Mouse (Mus musculus) kidney, embryonic 14.5 days (tissue): Measurements from ENCODE around the gene Klf6. TPM values are rescaled to one million over a fixed set of nuclear protein-coding genes. Genes with fewer than 3 reads are reported as not detected.

ENCODE experiments used
- ATAC-seq: fragments of 200-750 bp; cut with Nextera tagmentation; 2 replicates; pipeline ENCODE4 v1.8.0; 2017; ENCODE audit warnings: moderate number of reproducible peaks, mild to moderate bottlenecking, moderate TSS enrichment, moderate library complexity; ENCODE audit not compliant: low FRiP score, low TSS enrichment
- H3K27ac ChIP-seq: fragments of 300-500 bp; sonication (generic); 2 replicates; pipeline ENCODE4 v1.5.1; 2014; ENCODE audit warnings: low read depth, mild to moderate bottlenecking, low read length, moderate library complexity, mixed read lengths
- H3K27me3 ChIP-seq: fragments of 300-500 bp; sonication (generic); 2 replicates; pipeline ENCODE4 v1.6.1; 2014; ENCODE audit warnings: mild to moderate bottlenecking, low read length; ENCODE audit not compliant: control insufficient read depth, insufficient read depth
- H3K36me3 ChIP-seq: fragments of 300-500 bp; sonication (generic); 2 replicates; pipeline ENCODE4 v1.6.1; 2014; ENCODE audit warnings: low read length, mixed read lengths; ENCODE audit not compliant: control insufficient read depth, insufficient read depth
- H3K4me1 ChIP-seq: fragments of 300-500 bp; sonication (generic); 2 replicates; pipeline ENCODE4 v1.6.1; 2014; ENCODE audit warnings: low read length, mixed read lengths; ENCODE audit not compliant: control insufficient read depth, insufficient read depth
- H3K4me2 ChIP-seq: fragments of 300-500 bp; sonication (generic); replicated peaks from 2 replicates; pipeline ENCODE4 v1.6.1; 2014; ENCODE audit warnings: low read depth, mild to moderate bottlenecking, low read length
- H3K4me3 ChIP-seq: fragments of 300-500 bp; sonication (generic); 2 replicates; pipeline ENCODE4 v1.5.1; 2014; ENCODE audit warnings: mild to moderate bottlenecking, low read length
- H3K9ac ChIP-seq: fragments of 300-500 bp; sonication (generic); 2 replicates; pipeline ENCODE4 v1.6.1; 2014; ENCODE audit warnings: low read depth, mild to moderate bottlenecking, low read length, moderate library complexity
- H3K9me3 ChIP-seq: fragments of 300-500 bp; sonication (generic); 2 replicates; pipeline ENCODE4 v1.6.1; 2016; ENCODE audit warnings: low read length; ENCODE audit not compliant: control insufficient read depth
- WGBS: fragments of 180-500 bp; shearing (Covaris S2); extraction: QIAGEN DNeasy Blood & Tissue Kit; methylation state at CpG from one replicate; pipeline ENCODE4 v1.1.7; 2014; 5-methylcytosine and 5-hydroxymethylcytosine counted together
- polyA plus RNA-seq: library from polyadenylated mRNA; unstranded; fragments of >200 nt; fragmentation: Nextera tagmentation; extraction: Ambion mirVana; gene quantifications from 2 replicates; pipeline ENCODE4 v1.2.1, GENCODE M21; 2014

The Klf6 gene
- 32.6 and 50.4 TPM in 2 replicates for polyA plus RNA-seq

- peaks cover 5% of the 10 kb centered on the region; the same call in 1 of the 2 replicates for H3K4me1 ChIP-seq
- peak within 1 kb of the TSS; percentile 95 for H3K27ac ChIP-seq
- under 1% methylated on average over 58 of the region's 60 CpGs for WGBS
- H3K9me3 ChIP-seq, result no peaks in the 10 kb centered on the region
- ATAC-seq, result peak; percentile 100
- H3K9ac ChIP-seq, result peak within 1 kb of the TSS; percentile 88
- H3K4me3 ChIP-seq, result peak within 1 kb of the TSS; percentile 83
- peaks cover 19% of the 10 kb centered on the region for H3K36me3 ChIP-seq
- H3K4me2 ChIP-seq, result peak within 1 kb of the TSS; percentile 73
- no peaks in the 10 kb centered on the region for H3K27me3 ChIP-seq
These were observed at the start of gene Klf6 for GRCm38 (mm10) chr13:5861157-5862002. TSS of gene Klf6 (plus strand) at chr13:5861482.

- no peak overlapping the region for H3K9ac ChIP-seq
- WGBS, result 90% methylated on average over 9 of the region's 9 CpGs
These were observed 47.8 kb upstream of the Klf6 start for GRCm38 (mm10) chr13:5813433-5813832.

GRCm38 (mm10) chr13:5817250-5817649 lies 44.0 kb upstream of the Klf6 start:
- ATAC-seq, result no peak
- H3K36me3 ChIP-seq, result no peaks in the 10 kb centered on the region
- no peaks in the 10 kb centered on the region for H3K9me3 ChIP-seq
- no peak overlapping the region for H3K4me2 ChIP-seq
- no peak overlapping the region for H3K4me3 ChIP-seq
- H3K27me3 ChIP-seq, result no peaks in the 10 kb centered on the region
- H3K4me1 ChIP-seq, result 0 out of 2 replicates have a peak, but pooled peaks cover under 1% of the 10 kb centered on the region
- no peak overlapping the region for H3K9ac ChIP-seq
- WGBS, result 86% methylated on average over 3 of the region's 3 CpGs
- H3K27ac ChIP-seq, result no peak overlapping the region

More at GRCm38 (mm10) chr13:5813433-5813832, 47.8 kb upstream of the Klf6 start:
- no peak overlapping the region for H3K27ac ChIP-seq
- H3K4me2 ChIP-seq, result no peak overlapping the region
- no peaks in the 10 kb centered on the region for H3K36me3 ChIP-seq
- no peak overlapping the region for H3K4me3 ChIP-seq
- H3K27me3 ChIP-seq, result no peaks in the 10 kb centered on the region
- H3K4me1 ChIP-seq, result no peaks in the 10 kb centered on the region
- no peak for ATAC-seq
- H3K9me3 ChIP-seq, result no peaks in the 10 kb centered on the region

- Histone ChIP-seq H3K4me1 (0 out of 2 replicates have a peak, but pooled peaks cover 3% of the 10 kb centered on the region), H3K27me3 (no peaks in the 10 kb centered on the region), H3K9me3 (no peaks in the 10 kb centered on the region), H3K4me3 (no peak overlapping the region), H3K36me3 (no peaks in the 10 kb centered on the region), H3K4me2 (no peak overlapping the region), H3K9ac (no peak overlapping the region), H3K27ac (no peak overlapping the region)
- WGBS, result 59% methylated on average over 3 of the region's 3 CpGs
- no peak for ATAC-seq
These were observed 42.1 kb upstream of the Klf6 start for GRCm38 (mm10) chr13:5819173-5819572.

- 61% methylated on average over 11 of the region's 11 CpGs for WGBS
- 0 out of 2 replicates have a peak, but pooled peaks cover 3% of the 10 kb centered on the region for H3K4me1 ChIP-seq
These were observed 38.7 kb upstream of the Klf6 start for GRCm38 (mm10) chr13:5822586-5822985.

GRCm38 (mm10) chr13:5823150-5823549 lies 38.1 kb upstream of the Klf6 start:
- Histone ChIP-seq H3K27ac (no peak overlapping the region), H3K4me1 (0 out of 2 replicates have a peak, but pooled peaks cover 3% of the 10 kb centered on the region), H3K36me3 (no peaks in the 10 kb centered on the region), H3K9me3 (no peaks in the 10 kb centered on the region), H3K27me3 (no peaks in the 10 kb centered on the region), H3K4me3 (no peak overlapping the region), H3K9ac (no peak overlapping the region), H3K4me2 (no peak overlapping the region)
- no peak for ATAC-seq
- 86% methylated on average over 7 of the region's 7 CpGs for WGBS

More at GRCm38 (mm10) chr13:5822586-5822985, 38.7 kb upstream of the Klf6 start:
- Histone ChIP-seq H3K9ac (no peak overlapping the region), H3K36me3 (no peaks in the 10 kb centered on the region), H3K4me2 (no peak overlapping the region), H3K27ac (no peak overlapping the region), H3K9me3 (no peaks in the 10 kb centered on the region), H3K4me3 (no peak overlapping the region), H3K27me3 (no peaks in the 10 kb centered on the region)
- ATAC-seq, result no peak

- H3K9me3 ChIP-seq, result no peaks in the 10 kb centered on the region
- 75% methylated on average over 8 of the region's 8 CpGs for WGBS
- no peak overlapping the region for H3K4me2 ChIP-seq
- ATAC-seq, result no peak
- H3K27me3 ChIP-seq, result no peaks in the 10 kb centered on the region
- H3K4me1 ChIP-seq, result 0 out of 2 replicates have a peak, but pooled peaks cover 3% of the 10 kb centered on the region
- no peak overlapping the region for H3K4me3 ChIP-seq
- H3K36me3 ChIP-seq, result no peaks in the 10 kb centered on the region
- no peak overlapping the region for H3K9ac ChIP-seq
- H3K27ac ChIP-seq, result no peak overlapping the region
These were observed 37.0 kb upstream of the Klf6 start for GRCm38 (mm10) chr13:5824189-5824815.

- ATAC-seq, result no peak
- H3K9ac ChIP-seq, result no peak overlapping the region
- H3K27ac ChIP-seq, result no peak overlapping the region
- H3K27me3 ChIP-seq, result no peaks in the 10 kb centered on the region
- H3K9me3 ChIP-seq, result no peaks in the 10 kb centered on the region
- 41% methylated on average over 9 of the region's 9 CpGs for WGBS
- H3K4me2 ChIP-seq, result no peak overlapping the region
- no peak overlapping the region for H3K4me3 ChIP-seq
- H3K36me3 ChIP-seq, result no peaks in the 10 kb centered on the region
- H3K4me1 ChIP-seq, result 0 out of 2 replicates have a peak, but pooled peaks cover 3% of the 10 kb centered on the region
These were observed 35.0 kb upstream of the Klf6 start for GRCm38 (mm10) chr13:5826170-5826827.
